Mouse (Mus musculus) cerebellum, postnatal 10 days (tissue): ENCODE data around the gene Armc9.

Source experiments
- DNase-seq, 2 experiments: peaks; one replicate each; pipeline ENCODE4 v3.0.0; 2021; ENCODE audit warnings: mixed read lengths in 2 of 2

The Armc9 gene

DNA sequence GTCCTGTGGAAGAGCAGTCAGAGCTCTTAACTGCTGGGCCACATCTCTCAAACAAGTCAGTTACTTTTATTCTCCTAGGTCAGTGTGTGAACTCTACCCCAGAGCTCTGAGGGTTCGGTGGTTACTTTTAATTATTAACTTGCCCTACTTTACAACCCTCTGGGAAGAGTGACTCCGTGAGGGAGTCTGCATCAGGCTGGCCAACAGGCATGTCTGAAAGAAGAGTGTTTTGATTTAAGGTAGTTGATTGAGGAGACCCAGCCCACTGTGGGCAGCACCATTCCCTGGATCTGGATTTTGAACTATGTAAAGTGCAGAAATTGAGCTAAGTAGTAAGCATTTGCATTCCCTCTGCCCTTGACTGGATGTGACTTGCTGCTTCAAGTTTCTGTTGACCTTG is 21.5 kb downstream of the Armc9 start:
- no peak for DNase-seq

DNA sequence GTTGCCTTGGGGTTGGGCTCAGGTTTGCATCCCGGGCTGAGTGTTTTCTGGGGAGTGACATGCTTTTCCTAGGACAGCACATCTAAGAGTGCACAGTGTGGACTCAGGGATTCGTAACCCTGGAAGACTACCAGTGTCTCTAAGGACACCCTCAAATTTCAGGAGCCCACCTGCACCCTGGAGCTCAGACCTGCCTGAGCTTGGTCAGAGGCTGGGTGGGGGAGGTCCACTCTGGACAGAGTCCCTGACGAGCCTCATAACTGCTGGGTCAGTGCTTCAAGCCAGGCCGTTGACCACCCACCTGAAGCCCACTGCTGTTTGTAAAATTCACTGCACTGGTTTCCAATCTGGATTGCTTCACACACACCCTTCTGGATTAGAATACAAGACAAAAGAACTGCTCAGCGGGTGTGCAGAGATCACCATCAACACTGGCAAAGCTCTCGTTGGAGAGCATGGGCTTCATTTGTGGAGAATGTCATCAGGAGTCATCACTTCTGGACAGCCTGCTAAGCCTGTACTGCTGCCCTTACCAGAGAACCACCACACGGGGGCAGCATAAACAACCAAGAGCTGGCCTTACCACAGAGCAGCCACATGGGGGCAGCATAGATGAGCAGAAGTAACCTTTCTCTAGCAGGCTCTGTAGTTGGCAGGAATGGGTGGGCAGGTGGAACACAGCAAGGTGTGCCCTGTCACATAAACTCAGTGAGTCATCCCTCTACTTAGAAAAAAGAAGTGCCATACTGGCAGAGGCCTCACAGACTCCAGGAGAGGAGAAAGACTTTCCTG is 24.1 kb downstream of the Armc9 start:
- peak; percentile 94 to 96 for DNase-seq

DNA sequence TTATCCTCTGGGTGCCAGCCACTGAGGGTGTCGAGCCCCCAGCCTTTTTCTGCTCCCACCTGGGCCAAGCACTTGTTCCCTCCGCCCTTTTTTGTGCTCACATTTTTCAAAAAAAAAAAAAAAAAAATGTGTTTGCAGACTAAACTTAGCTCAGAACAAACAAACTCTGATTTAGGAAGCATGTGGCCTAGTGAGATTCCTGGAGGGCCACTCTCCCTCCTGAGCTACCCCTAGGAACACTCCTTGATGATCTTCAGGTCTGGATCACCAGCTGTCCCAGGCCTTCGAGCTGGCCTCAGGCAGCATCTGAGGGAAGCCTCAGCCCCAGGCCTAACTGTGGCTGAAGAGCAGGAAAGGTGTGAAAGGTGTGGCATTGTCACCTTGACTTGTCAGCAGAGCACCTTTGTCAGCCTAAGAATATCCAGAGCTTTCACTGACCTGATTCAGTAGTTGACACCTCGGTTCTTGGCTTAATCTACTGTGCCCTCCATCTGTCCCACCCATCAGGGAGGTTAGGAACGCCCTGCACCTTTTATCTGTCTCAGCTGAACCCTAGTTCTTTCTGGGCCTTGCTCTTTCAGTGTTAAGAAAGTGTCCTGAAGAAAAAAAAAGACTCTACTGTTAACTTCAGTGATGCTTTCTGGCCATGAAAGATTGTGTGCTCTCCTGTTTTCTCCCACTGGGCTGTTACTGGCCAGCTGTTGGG is 27.6 kb downstream of the Armc9 start:
- DNase-seq, result no peak

DNA sequence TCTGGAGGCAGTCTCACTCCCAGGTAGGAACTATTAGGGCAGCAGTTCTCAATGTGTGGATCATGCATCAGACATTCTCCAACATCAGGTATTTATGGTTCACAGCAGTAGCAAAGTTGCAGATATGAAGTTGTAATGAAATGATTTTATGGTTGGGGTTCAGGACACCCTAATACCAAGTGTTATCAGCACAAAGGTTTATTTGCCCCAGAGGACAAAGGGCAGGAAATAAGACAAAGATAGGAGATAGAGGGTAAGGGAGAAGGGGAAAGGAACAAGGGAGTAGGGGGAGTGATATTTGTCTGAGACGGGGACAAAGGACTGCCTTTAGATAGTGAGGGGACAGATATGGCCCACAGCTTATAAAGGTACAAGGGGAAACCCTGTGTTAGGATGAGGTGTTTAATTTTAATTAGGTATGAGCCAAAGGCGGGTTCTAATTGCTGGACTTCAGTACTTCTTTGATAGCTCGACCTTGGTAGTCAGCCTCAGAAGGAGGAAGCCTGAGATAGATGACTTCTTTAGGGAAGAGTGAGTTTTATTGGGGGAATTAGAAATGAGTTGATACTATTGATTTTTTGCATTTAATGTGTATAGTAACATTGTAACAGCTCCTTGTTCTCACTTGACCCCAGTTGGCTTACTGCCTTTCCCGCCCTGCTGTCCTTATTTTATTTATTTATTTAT is 29.1 kb downstream of the Armc9 start:
- no peak for DNase-seq

DNA sequence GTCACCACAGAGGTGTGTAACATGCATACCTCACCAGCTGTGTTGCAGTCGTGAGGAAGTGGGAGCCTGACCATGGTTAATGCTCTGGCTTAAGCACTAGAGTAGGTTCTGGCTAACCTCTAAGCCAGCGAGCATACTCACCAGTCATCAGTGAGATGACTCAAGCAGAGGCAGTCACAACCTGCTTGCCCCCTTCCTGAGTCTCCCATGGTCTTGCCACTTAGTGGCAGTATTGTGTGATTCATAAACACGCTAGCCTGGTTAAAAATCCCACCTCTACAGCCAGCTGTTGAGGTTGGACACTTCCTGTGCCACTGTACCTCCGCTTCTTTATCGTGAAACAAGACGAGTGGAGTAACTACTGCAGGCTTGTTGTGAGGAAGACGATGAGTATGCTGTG is 32.2 kb downstream of the Armc9 start:
- no peak for DNase-seq

DNA sequence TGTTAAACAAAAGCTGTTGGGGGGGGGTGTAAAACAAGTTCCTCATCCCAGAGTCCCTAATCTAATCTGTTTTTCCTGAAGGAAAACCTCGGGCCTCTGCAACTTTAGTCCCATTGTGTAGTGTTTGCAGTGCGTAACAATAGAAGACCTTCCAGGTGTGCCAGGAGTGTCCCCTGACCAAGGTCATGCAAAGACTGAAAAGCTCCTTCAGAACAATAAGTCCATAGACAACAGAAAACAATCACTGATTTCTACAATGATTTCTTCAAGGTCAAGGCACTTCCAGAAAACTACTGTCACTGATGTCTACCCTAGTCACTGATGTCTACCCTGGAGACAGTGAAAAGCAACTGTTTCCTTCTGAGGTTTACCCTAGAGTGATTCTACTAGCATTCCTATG is 33.3 kb downstream of the Armc9 start:
- DNase-seq, result no peak

DNA sequence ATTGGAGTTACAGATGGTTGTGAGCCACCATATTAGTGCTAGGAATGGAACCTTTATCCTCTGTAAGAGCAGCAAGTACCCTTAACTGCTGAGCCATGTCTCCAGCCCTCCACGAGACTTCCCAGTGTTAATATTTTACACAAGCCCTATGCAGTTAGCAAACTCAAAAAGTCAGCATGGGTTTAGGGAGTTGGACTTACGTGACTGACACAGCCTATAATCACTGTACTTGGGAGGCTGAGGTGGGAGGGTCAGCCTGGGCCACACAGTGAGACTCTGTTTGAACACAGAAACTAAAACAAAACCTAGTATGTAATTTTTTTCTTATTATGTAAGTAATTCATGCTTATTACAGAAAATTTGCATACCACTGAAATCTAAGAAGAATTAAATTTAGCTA is 33.7 kb downstream of the Armc9 start:
- no peak for DNase-seq

DNA sequence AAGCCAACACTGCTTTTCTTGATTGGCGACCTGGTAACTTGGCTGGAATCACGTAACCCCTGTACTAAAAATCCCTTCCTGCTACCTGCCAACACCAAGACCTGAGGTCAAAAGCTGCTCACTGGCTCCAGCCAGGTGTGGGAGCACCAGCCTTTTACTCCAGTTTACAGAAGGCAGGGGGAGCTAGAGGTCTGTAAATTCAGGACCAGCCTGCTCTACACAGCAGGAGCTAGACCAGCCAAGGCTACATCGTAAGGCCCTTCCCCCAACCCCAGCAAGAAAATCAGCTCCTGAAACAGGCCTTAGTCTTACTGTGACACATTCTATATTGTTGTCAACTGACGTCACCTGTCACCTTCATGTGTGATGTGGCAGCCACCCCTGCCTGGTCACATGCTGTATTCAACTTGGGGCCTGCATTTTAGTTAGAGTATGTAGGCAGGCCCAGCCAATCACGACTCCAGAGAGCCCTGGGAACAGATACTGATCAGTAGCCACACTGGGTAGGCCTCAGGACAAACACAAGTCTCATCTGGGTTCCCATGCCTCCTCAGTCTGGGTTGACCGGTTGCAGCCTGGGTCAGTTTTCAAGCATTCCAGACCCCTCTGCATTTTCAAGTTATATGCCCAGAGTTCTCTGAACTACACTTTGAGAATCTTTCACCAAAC is 34.6 kb downstream of the Armc9 start:
- DNase-seq, result no peak

DNA sequence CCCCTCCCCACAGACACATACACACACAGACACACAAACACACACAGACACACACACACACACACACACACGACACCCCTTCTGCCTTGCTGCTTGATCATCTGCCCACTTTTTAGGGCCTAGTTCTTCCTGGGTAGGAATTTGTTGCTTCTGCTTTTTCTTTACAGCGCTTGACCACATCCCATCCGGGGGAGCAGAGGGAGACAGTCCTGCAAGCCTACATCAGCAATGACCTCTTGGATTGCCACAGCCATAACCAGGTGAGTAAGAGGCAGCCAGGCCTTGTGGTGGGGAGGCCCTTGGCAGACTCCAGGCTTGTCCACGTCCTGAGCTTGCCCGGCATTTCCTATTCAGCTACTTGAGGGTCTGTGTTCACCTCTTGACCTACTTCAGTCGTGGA is 36.3 kb downstream of the Armc9 start:
- DNase-seq, result no peak

DNA sequence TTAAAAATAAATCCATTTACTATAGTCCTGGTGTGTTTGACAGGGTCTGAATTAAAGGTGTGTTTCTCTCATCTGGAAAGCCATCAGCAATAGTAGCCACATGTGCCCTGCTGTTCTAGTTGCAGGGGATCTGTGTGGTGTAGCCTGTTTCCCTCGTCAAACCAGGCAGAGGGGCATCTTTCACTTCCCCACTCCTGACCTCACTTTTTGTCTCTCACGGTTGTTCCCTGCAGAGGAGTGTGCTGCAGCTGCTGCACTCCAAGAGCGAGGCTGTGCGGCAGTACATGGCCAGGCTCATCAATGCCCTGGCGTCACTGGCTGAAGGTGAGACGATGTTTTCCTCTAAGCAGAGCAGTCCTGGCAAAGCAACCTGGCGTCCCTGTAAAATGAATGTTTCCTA is 39.5 kb downstream of the Armc9 start:
- DNase-seq, result no peak

DNA sequence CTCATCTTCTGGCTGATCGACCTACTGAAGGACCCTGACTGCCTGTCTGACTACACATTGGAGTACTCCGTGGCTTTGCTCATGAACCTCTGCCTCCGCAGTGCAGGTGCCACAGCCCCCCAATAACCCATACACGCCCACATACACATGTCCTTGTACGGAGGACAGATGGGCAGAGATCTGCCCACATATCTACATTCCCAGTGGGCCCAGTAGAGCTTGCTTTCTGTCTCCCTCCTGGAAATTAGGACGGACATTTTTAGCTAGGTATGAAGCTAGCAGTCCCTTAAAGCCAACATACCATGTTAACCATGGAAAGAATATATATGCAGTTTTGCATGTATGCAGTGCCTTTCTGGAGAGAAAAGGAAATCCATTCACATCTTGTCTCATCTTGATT is 43.7 kb downstream of the Armc9 start:
- DNase-seq, result no peak

DNA sequence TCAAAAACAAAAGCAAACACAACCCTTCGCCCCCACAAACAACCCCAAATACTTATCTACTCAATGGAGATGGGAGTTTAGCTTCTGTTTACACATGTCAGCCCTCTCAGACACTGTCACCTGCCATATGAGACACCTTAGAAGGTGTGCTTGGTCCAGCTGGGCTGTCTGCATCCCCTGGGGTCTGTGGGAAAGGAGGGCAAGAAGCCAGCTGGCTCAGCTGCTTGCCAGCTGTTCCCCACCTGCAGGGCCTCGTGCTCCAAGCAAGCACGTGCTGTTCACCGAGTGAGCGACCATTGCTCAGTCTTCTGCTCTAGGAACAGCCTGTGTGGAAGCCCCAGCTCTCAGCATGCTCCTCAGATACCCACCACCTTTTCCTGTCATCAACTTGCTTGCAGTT is 44.4 kb downstream of the Armc9 start:
- DNase-seq, result peak in 1 of 2 experiments; percentile 23

DNA sequence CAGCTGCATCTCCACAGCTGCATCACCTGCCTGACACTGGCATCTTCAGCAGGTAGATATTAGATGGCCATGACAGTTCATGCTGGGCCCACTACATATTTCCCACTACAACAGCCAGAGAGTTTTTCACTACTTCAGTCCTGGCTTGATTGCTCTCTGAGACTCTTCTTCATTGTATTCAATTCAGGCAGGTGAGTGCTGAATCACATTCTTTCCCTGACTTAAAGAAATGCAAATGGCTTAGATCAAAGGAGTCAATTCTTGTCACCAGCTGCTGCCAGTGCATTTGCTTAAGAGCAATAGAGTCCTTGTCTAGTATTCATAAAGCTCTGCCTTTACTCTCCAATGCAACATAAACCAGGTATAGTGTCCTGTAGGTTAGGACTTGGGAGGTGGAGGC is 46.7 kb downstream of the Armc9 start:
- DNase-seq, result no peak

DNA sequence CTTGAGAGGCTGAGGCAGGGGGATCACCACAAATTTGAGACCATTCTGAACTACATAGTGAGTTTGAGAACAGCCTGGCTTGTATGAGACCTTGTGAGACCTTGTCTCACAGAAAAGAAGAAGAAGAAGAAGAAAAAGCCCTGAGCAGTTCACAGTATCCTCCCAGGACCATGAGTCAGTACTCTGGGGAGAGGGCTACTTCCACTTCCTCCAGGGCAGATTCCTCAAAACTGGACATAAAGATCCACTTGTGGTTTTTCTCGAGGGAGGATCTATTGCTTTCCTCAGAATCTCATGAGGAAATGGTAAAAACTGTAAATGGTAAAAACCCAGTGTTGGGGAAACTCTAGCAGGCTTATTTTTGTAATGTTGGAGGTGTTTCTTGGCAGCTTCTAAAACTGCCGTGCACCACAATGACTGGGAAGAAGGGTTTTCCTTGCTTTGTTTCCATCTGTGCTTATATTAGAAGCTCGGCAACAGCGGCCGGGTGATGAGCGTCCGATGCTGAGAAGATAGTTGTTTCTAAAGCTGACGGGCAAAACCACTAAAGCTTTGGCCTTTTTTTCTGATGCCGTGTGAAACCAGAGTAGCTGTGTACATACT is 48.1 kb downstream of the Armc9 start:
- no peak for DNase-seq

DNA sequence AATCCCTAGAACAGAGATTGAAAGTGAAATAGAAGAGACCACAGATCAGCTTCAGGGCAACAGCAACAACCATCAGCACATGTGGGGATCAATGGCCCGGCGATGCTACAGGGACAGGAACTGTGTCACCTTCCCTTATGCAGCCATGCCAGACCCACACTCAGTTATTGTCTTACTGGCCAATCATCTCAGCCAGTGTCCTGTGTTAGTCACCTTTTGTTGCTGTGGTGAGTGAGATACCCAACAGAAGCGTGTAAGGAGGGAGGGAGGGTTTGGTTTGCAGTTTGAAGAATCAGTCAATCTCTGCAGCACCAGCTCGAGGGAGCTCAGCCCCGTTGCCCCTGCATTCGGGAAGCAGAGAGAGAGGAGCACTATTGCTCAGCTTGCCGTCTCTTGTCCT is 56.1 kb downstream of the Armc9 start:
- DNase-seq, result no peak

DNA sequence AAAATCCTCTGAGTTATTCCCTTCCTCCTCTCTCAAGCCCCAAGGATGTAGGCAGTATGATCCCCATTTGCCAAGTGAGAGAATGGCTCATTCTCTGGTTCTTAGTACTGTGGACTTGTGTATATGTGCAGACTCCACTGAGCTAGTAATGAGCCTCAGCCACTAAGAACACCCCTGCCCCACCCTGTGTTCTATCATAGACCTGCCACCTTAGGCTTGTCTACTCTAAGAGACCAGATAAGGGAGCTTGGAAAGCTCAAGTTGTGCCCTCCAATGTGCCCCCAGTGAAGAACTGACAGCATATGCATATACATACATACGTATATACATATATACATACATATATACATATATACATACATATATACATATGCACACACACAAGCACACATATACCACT is 56.9 kb downstream of the Armc9 start:
- DNase-seq, result no peak

DNA sequence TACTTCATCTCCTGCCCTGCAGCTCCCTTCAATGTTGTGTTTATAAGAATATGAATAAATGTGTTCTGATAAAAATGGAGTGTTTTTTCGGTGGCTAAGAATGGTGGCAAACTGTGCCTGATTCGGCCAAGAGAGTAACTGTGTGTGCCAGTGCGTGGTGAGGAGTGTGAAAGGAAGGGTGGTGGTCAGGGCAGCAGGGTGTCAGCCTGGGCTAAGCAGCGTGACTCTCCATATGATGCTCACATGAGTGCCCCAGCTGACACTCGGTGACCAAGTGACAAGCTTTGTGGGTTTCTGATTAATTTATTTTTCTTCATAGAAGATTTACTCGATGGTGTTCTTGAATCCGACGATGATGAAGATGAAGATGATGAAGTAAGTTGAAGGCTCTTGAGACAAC is 58.2 kb downstream of the Armc9 start:
- DNase-seq, result no peak

DNA sequence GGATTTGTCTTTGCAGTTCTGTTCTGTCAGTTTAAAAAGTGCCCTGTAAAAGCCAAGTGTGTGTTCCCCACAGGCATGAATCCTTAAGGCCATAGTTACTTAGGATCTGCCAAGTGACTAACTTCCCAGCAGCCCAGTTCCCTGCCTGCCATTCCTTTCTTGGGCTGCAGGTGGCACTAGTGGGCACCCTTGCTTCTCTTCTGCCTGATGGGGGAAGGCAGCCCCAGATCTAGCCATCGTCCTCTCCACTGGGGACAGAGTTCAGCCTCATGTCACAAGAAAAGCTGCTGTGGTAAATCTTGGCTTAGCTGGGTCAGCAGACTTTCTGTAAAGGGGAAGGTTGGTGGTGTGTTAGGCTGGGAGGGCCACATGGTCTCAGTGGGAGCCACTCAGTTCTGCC is 59.6 kb downstream of the Armc9 start:
- peak; percentile 88 to 90 for DNase-seq

DNA sequence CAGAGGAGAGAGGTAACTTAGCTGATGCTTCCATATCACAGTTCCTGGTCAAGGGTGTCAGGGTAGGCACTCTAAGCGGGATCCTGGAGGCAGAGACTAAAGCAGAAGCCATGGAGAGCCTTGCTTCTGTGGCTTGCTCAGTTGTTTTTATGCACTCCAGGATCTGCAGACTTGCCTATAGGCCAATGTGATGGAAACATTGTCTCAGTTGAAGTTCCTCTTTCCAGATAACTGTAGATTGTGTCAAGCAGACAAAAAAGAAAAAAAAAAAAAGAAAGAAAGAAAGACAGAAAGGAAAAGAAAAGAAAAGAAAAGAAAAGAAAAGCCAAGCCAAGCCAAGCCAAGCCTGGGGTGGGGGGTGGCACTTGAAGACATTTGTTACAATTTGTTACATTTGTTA is 60.7 kb downstream of the Armc9 start:
- no peak for DNase-seq

DNA sequence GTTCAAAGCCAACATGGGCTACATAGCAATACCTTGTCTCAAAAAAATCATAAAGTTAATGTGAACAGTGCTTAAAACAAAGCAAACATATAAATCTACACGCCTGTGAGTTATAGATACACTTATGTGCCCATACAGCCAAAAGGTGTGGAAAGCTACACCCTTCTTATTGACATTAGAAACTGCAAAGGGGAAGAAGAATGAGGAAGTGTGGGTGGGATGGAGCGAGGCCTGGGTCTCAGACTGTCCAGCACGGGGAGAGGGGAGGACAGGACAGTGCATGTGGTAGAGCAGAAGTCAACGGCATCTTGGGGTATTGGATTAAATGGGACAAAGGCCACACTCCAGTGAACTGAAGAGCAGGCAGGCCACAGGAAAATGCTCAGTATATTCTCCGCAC is 61.8 kb downstream of the Armc9 start:
- DNase-seq, result no peak

DNA sequence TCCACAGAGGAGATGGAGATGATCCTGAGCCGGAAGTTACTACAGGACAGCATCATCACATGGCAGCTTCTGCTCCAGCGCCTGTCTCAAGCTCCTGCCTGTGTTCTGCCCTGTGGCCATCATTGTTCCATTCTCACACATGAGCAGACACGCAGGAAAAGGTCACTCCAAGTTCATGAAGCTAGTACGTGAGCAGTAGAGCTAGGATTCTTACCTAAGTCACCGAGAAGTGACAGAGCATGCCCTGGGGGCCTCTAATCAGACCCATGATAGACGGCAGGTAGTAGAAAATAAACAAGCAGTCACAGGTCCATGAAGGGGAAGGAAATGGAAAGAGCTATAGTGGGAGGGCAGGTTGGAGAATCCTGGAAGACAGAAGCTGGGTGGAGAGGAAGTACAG is 63.4 kb downstream of the Armc9 start:
- no peak for DNase-seq

DNA sequence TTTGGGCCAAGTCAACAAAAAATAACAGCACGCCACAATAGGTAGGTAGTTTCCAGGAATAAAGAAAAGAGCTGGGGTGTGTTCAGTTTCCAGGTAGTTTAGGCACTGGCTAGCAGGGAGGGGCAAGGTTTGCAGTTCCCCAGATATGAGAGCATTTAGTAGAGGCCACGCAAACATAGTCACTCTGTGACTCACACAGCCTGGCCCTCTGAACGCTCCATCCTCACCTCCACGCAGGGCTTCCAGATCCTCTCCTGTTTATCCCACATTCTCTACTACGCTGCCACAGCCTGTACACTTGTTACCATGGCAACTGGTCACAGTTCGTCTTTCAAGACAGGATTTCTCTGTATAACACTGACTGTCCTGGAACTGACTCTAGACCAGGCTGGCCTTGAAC is 70.6 kb downstream of the Armc9 start:
- DNase-seq, result no peak

DNA sequence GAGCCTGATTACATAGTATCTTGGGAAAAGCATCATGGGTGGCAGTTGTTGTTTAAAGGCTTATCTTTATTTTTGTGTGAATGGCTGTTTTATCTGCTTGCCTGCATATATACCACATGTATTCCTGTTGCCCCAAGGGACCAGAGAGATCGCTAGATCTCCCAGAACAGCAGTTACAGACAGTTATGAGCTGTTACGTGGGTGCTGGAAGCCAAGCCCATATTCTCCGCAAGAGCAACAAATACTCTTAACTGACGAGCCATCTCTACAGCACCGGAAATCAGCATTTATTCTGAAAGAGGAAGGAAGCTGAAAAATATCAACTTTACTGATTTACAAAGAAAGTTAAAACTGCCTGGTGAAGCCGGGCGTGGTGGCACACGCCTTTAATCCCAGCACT is 74.1 kb downstream of the Armc9 start:
- DNase-seq, result no peak
